Mouse (Mus musculus): ENCODE measurements around the gene Olfr512. TPM values are rescaled to one million over a fixed set of nuclear protein-coding genes. Genes with fewer than 3 reads are reported as not detected.

Gene Olfr512
- polyA plus RNA-seq (2015; fragmentation: Nextera tagmentation; extraction: Ambion mirVana), result not detected in 2 replicates

DNA sequence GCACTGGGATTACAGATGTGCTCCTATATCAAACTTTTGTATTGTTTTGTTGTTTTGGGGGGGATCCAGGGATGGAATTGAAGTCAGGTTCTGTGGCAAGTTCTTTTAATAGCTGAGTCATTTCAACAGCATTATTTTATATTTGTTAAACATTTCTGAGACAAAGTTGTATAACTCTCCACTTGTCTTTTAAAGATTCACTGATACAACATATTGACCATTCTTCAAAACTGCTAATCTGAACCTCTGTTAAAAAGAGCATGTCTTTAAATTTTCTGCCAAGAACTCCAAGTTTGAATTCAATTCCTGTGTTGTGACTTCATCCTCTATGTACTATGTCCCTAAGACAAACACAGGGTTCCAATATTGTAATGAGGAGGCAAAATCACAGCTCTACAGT lies at the start of gene Olfr512:
Olfr512 (plus strand) TSS at position 301 of the 400 bp plus-strand sequence.
- Histone ChIP-seq H3K36me3 (ENCODE audit: control insufficient read depth, insufficient read depth) (no peaks in the 10 kb centered on the region), H3K4me1 (ENCODE audit: control insufficient read depth, low read depth, low read length) (no peaks in the 10 kb centered on the region), H3K4me2 (ENCODE audit: low read depth, low read length) (no peak within 1 kb of the TSS), H3K9me3 (replicated peaks; ENCODE audit: control insufficient read depth, low read length) (no peaks in the 10 kb centered on the region), H3K27me3 (ENCODE audit: control insufficient read depth, insufficient read depth, low read depth, low read length) (no peaks in the 10 kb centered on the region), H3K27ac (ENCODE audit: low read length) (no peak within 1 kb of the TSS), H3K4me3 (ENCODE audit: low read depth, low read length) (no peak within 1 kb of the TSS), H3K9ac (ENCODE audit: low read depth, low read length) (no peak within 1 kb of the TSS)
- no peak for ATAC-seq (ENCODE audit: low read depth)

DNA sequence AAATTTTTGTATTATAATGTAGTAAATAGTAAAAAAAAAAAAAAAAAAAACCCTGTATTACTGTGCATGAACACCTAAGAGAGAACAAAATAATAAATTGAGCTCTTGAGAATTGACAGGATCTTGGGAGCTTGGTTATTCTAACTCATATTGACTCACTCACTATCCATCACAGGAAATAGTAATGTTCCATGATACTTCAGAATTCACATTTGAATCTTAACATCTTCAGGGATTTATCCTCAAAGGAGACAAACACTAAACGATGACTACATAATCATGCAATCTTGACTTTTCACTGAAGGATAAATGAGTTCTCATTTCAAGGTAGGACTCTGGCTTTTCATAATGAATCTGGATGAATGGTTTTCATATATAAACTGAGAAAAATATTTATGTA lies 47.0 kb upstream of the Olfr512 start, which contains the start of gene Olfr510:
Olfr510 (plus strand) TSS at position 301 of the 400 bp plus-strand sequence.
- H3K9ac ChIP-seq (ENCODE audit: low read depth, low read length), result no peak within 1 kb of the TSS
- 67% methylated on average over 1 of the region's 1 CpGs for WGBS (ENCODE audit: insufficient replicate concordance)
- H3K27ac ChIP-seq (ENCODE audit: low read length), result no peak within 1 kb of the TSS
- no peaks in the 10 kb centered on the region; the same call in 1 of the 2 replicates for H3K9me3 ChIP-seq (replicated peaks; ENCODE audit: control insufficient read depth, low read length)
- ATAC-seq (ENCODE audit: low read depth), result no peak
- no peaks in the 10 kb centered on the region for H3K36me3 ChIP-seq (ENCODE audit: control insufficient read depth, insufficient read depth)
- H3K27me3 ChIP-seq (ENCODE audit: control insufficient read depth, insufficient read depth, low read depth, low read length), result no peaks in the 10 kb centered on the region
- no peaks in the 10 kb centered on the region for H3K4me1 ChIP-seq (ENCODE audit: control insufficient read depth, low read depth, low read length)
- H3K4me2 ChIP-seq (ENCODE audit: low read depth, low read length), result no peak within 1 kb of the TSS
- no peak within 1 kb of the TSS for H3K4me3 ChIP-seq (ENCODE audit: low read depth, low read length)

DNA sequence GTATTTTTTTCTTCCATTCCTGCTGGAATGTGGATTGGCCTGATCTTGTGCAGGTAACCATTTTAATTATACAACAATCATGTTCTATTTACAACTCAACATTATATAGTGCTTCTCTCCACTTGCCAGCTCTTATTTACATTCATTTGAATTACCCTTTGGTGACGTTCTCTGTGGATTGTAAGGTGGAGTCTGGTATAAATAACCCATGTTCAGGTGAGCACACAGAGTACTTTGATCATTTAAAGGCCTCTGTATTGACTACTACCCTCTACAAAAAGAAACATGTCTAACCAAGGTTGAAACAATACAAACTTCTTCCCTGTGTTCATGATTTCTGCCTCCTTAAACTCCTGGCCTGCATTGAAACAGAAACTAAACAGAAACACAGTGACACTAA lies 42.1 kb upstream of the Olfr512 start:
- Histone ChIP-seq H3K9ac (ENCODE audit: low read depth, low read length) (no peak overlapping the region), H3K9me3 (replicated peaks; ENCODE audit: control insufficient read depth, low read length) (no peaks in the 10 kb centered on the region), H3K36me3 (ENCODE audit: control insufficient read depth, insufficient read depth) (no peaks in the 10 kb centered on the region), H3K4me3 (ENCODE audit: low read depth, low read length) (no peak overlapping the region), H3K27ac (ENCODE audit: low read length) (no peak overlapping the region), H3K4me2 (ENCODE audit: low read depth, low read length) (no peak overlapping the region), H3K4me1 (ENCODE audit: control insufficient read depth, low read depth, low read length) (no peaks in the 10 kb centered on the region), H3K27me3 (ENCODE audit: control insufficient read depth, insufficient read depth, low read depth, low read length) (no peaks in the 10 kb centered on the region)
- no peak for ATAC-seq (ENCODE audit: low read depth)
- whole genome bisulfite sequencing (ENCODE audit: insufficient replicate concordance), result 51% methylated on average over 1 of the region's 1 CpGs

DNA sequence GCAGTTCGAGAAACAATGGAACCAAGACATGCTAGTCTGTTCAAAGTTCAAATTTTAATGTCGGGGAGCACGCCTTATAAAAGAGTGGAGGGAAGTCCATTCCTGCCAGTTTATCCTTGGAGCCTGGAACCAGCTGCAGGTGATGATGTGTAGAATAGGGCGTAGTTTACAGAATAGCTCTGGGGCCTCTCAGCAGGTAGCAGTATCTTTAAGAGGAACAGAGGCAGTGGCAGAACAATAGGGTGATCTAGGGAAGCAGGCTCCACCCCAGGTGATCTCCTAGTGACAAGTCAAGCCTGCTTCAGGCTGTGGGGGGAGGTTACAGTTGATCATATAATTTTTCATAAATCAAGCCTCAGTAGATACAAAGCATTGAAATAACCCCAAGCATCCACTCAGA lies 34.2 kb upstream of the Olfr512 start:
- Histone ChIP-seq H3K27ac (ENCODE audit: low read length) (no peak overlapping the region), H3K9ac (ENCODE audit: low read depth, low read length) (no peak overlapping the region), H3K4me3 (ENCODE audit: low read depth, low read length) (no peak overlapping the region), H3K27me3 (ENCODE audit: control insufficient read depth, insufficient read depth, low read depth, low read length) (no peaks in the 10 kb centered on the region), H3K36me3 (ENCODE audit: control insufficient read depth, insufficient read depth) (no peaks in the 10 kb centered on the region), H3K9me3 (replicated peaks; ENCODE audit: control insufficient read depth, low read length) (no peaks in the 10 kb centered on the region), H3K4me1 (ENCODE audit: control insufficient read depth, low read depth, low read length) (no peaks in the 10 kb centered on the region), H3K4me2 (ENCODE audit: low read depth, low read length) (no peak overlapping the region)
- WGBS (ENCODE audit: insufficient replicate concordance), result 57% methylated on average over 4 of the region's 4 CpGs
- no peak for ATAC-seq (ENCODE audit: low read depth)

DNA sequence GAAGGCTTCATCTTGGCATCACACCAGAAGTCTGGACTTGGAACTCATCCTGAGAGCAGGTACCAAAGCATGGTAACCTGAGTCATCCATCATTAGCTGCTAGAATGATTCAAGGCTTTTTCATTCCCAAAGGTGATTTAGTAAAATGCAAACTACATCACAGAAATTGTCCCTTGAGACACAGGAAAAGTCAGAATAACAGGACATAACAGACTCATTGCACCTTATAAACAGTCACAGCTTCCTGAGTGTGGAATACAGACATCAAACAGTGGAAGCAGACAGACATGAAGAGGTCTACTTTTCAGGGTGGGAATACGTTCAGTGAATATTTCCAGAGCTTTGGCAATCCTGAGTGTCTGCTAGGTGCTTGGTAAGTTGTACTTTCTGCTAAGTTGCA lies 37.6 kb downstream of the Olfr512 start, which contains the start of gene Olfr513:
Olfr513 (plus strand) TSS at position 301 of the 400 bp plus-strand sequence.
- H3K27me3 ChIP-seq (ENCODE audit: control insufficient read depth, insufficient read depth, low read depth, low read length), result no peaks in the 10 kb centered on the region
- H3K4me2 ChIP-seq (ENCODE audit: low read depth, low read length), result no peak within 1 kb of the TSS
- WGBS (ENCODE audit: insufficient replicate concordance), result 27% methylated on average over 1 of the region's 1 CpGs
- H3K27ac ChIP-seq (ENCODE audit: low read length), result no peak within 1 kb of the TSS
- no peaks in the 10 kb centered on the region for H3K4me1 ChIP-seq (ENCODE audit: control insufficient read depth, low read depth, low read length)
- H3K9me3 ChIP-seq (replicated peaks; ENCODE audit: control insufficient read depth, low read length), result no peaks in the 10 kb centered on the region
- no peaks in the 10 kb centered on the region for H3K36me3 ChIP-seq (ENCODE audit: control insufficient read depth, insufficient read depth)
- no peak within 1 kb of the TSS for H3K4me3 ChIP-seq (ENCODE audit: low read depth, low read length)
- no peak for ATAC-seq (ENCODE audit: low read depth)
- no peak within 1 kb of the TSS for H3K9ac ChIP-seq (ENCODE audit: low read depth, low read length)

DNA sequence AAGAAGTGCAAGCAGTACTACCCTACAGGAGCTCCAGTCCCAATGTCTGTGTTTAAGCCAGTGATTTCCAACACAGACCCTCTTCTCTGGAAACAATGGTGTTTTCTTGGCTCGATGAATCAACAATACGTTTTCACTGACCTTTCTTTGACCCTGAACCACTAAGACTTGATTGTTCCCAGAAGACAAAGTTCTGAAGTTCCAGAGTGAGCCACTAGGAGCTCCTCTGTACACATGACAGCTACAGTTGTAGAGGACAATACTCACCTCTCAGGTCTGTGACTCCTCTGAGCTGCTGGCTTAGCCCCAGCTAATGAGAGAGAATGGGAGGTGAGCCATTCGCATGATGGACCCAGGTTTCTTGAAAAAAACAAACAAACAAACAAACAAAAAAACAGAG lies 47.3 kb downstream of the Olfr512 start:
- no peak overlapping the region for H3K4me2 ChIP-seq (ENCODE audit: low read depth, low read length)
- H3K4me3 ChIP-seq (ENCODE audit: low read depth, low read length), result no peak overlapping the region
- no peak overlapping the region for H3K9ac ChIP-seq (ENCODE audit: low read depth, low read length)
- no peaks in the 10 kb centered on the region for H3K9me3 ChIP-seq (replicated peaks; ENCODE audit: control insufficient read depth, low read length)
- H3K27me3 ChIP-seq (ENCODE audit: control insufficient read depth, insufficient read depth, low read depth, low read length), result no peaks in the 10 kb centered on the region
- no peak overlapping the region for H3K27ac ChIP-seq (ENCODE audit: low read length)
- no peaks in the 10 kb centered on the region for H3K4me1 ChIP-seq (ENCODE audit: control insufficient read depth, low read depth, low read length)
- 32% methylated on average over 3 of the region's 3 CpGs for WGBS (ENCODE audit: insufficient replicate concordance)
- H3K36me3 ChIP-seq (ENCODE audit: control insufficient read depth, insufficient read depth), result no peaks in the 10 kb centered on the region
- no peak for ATAC-seq (ENCODE audit: low read depth)

Other genes with a start within 250 kb of the Olfr512 start
- gene Olfr498, start 248.0 kb upstream of the Olfr512 start, polyA plus RNA-seq (2015; fragmentation: Nextera tagmentation; extraction: Ambion mirVana), result not detected in 2 replicates
- not detected in 2 replicates for gene Olfr502, start 188.3 kb upstream of the Olfr512 start, polyA plus RNA-seq (2015; fragmentation: Nextera tagmentation; extraction: Ambion mirVana)
- gene Olfr503, start 168.8 kb upstream of the Olfr512 start, polyA plus RNA-seq (2015; fragmentation: Nextera tagmentation; extraction: Ambion mirVana), result not detected in 2 replicates
- not detected in 2 replicates for gene Olfr504, start 147.5 kb upstream of the Olfr512 start, polyA plus RNA-seq (2015; fragmentation: Nextera tagmentation; extraction: Ambion mirVana)
- not detected in 2 replicates for gene Olfr506, start 102.5 kb upstream of the Olfr512 start, polyA plus RNA-seq (2015; fragmentation: Nextera tagmentation; extraction: Ambion mirVana)
- not detected in 2 replicates for gene Olfr507, start 91.5 kb upstream of the Olfr512 start, polyA plus RNA-seq (2015; fragmentation: Nextera tagmentation; extraction: Ambion mirVana)
- not detected in 2 replicates for gene Olfr508, start 83.3 kb upstream of the Olfr512 start, polyA plus RNA-seq (2015; fragmentation: Nextera tagmentation; extraction: Ambion mirVana)
- not detected in 2 replicates for gene Olfr509, start 61.4 kb upstream of the Olfr512 start, polyA plus RNA-seq (2015; fragmentation: Nextera tagmentation; extraction: Ambion mirVana)
- not detected in 2 replicates for gene Olfr510, start 46.9 kb upstream of the Olfr512 start, polyA plus RNA-seq (2015; fragmentation: Nextera tagmentation; extraction: Ambion mirVana)
- not detected in 2 replicates for gene Olfr513, start 37.7 kb downstream of the Olfr512 start, polyA plus RNA-seq (2015; fragmentation: Nextera tagmentation; extraction: Ambion mirVana)
- not detected in 2 replicates for gene Olfr514, start 112.7 kb downstream of the Olfr512 start, polyA plus RNA-seq (2015; fragmentation: Nextera tagmentation; extraction: Ambion mirVana)
- gene Olfr516, start 137.2 kb downstream of the Olfr512 start, polyA plus RNA-seq (2015; fragmentation: Nextera tagmentation; extraction: Ambion mirVana), result not detected in 2 replicates
- not detected in 2 replicates for gene Olfr517, start 159.1 kb downstream of the Olfr512 start, polyA plus RNA-seq (2015; fragmentation: Nextera tagmentation; extraction: Ambion mirVana)
- not detected in 2 replicates for gene Olfr518, start 171.7 kb downstream of the Olfr512 start, polyA plus RNA-seq (2015; fragmentation: Nextera tagmentation; extraction: Ambion mirVana)
- not detected in 2 replicates for gene Olfr519, start 181.1 kb downstream of the Olfr512 start, polyA plus RNA-seq (2015; fragmentation: Nextera tagmentation; extraction: Ambion mirVana)
- 0.04 TPM in 1 of 2 replicates, not detected in the other for gene Nlrp10, start 216.9 kb downstream of the Olfr512 start, polyA plus RNA-seq (2015; fragmentation: Nextera tagmentation; extraction: Ambion mirVana)
- gene Eif3f, start 221.1 kb downstream of the Olfr512 start, polyA plus RNA-seq (2015; fragmentation: Nextera tagmentation; extraction: Ambion mirVana), result 28.0 and 29.1 TPM in 2 replicates
- gene Tub, start 237.0 kb downstream of the Olfr512 start, polyA plus RNA-seq (2015; fragmentation: Nextera tagmentation; extraction: Ambion mirVana), result 0.05 and 0.11 TPM in 2 replicates

Data from liver, embryonic 16.5 days (tissue).